Mouse (Mus musculus) T-cell, adult 2 months (primary cell): ENCODE results near the gene Pin1.
"Not testable (repeated sequence)": the region's sequence is repeated elsewhere in the genome, so short reads cannot be mapped to it uniquely, and the experiment has no call there.

Source experiments
- DNase-seq: peaks from one replicate; pipeline ENCODE4 v3.0.0; 2022; ENCODE audit warnings: low spot score

Pin1 gene

GRCm38 (mm10) chr9:20662325-20662724 lies 10.4 kb downstream of the Pin1 start:
- DNase-seq, result peak; percentile 48

- DNase-seq, result no peak
Measured at GRCm38 (mm10) chr9:20662874-20663273, 11.0 kb downstream of the Pin1 start.

GRCm38 (mm10) chr9:20663956-20664355 lies 12.1 kb downstream of the Pin1 start:
- DNase-seq, result no peak

GRCm38 (mm10) chr9:20664366-20664765 lies 12.5 kb downstream of the Pin1 start:
- DNase-seq, result no peak

- no peak for DNase-seq
Measured at GRCm38 (mm10) chr9:20664982-20665637, 13.2 kb downstream of the Pin1 start.

- no peak for DNase-seq
Measured at GRCm38 (mm10) chr9:20665925-20666324, 14.0 kb downstream of the Pin1 start.

- peak; percentile 28 for DNase-seq
Measured at GRCm38 (mm10) chr9:20666510-20667034, 14.7 kb downstream of the Pin1 start.

GRCm38 (mm10) chr9:20668065-20668464 lies 16.2 kb downstream of the Pin1 start:
- no peak for DNase-seq

- no peak for DNase-seq
Measured at GRCm38 (mm10) chr9:20672047-20672446, 20.2 kb downstream of the Pin1 start.

GRCm38 (mm10) chr9:20677892-20678291 lies 26.0 kb downstream of the Pin1 start:
- DNase-seq, result no peak

- no peak for DNase-seq
Measured at GRCm38 (mm10) chr9:20680378-20680958, 28.6 kb downstream of the Pin1 start.

GRCm38 (mm10) chr9:20681546-20682388 lies 29.9 kb downstream of the Pin1 start:
- no peak for DNase-seq

- no peak for DNase-seq
Measured at GRCm38 (mm10) chr9:20682389-20682722, 30.5 kb downstream of the Pin1 start.

- DNase-seq, result no peak
Measured at GRCm38 (mm10) chr9:20685081-20685861, 33.4 kb downstream of the Pin1 start.

- no peak for DNase-seq
Measured at GRCm38 (mm10) chr9:20689403-20689802, 37.5 kb downstream of the Pin1 start.

GRCm38 (mm10) chr9:20689913-20690312 lies 38.0 kb downstream of the Pin1 start:
- no peak for DNase-seq

GRCm38 (mm10) chr9:20690449-20690848 lies 38.6 kb downstream of the Pin1 start:
- DNase-seq, result not testable (repeated sequence)

GRCm38 (mm10) chr9:20692863-20693262 lies 41.0 kb downstream of the Pin1 start:
- DNase-seq, result no peak

GRCm38 (mm10) chr9:20694721-20695235 lies 42.9 kb downstream of the Pin1 start:
- no peak for DNase-seq

- DNase-seq, result no peak
Measured at GRCm38 (mm10) chr9:20696107-20696712, 44.3 kb downstream of the Pin1 start.

GRCm38 (mm10) chr9:20697466-20697865 lies 45.6 kb downstream of the Pin1 start:
- no peak for DNase-seq
